Mouse (Mus musculus): ENCODE measurements around the gene Zbtb12.

The Zbtb12 gene

DNA sequence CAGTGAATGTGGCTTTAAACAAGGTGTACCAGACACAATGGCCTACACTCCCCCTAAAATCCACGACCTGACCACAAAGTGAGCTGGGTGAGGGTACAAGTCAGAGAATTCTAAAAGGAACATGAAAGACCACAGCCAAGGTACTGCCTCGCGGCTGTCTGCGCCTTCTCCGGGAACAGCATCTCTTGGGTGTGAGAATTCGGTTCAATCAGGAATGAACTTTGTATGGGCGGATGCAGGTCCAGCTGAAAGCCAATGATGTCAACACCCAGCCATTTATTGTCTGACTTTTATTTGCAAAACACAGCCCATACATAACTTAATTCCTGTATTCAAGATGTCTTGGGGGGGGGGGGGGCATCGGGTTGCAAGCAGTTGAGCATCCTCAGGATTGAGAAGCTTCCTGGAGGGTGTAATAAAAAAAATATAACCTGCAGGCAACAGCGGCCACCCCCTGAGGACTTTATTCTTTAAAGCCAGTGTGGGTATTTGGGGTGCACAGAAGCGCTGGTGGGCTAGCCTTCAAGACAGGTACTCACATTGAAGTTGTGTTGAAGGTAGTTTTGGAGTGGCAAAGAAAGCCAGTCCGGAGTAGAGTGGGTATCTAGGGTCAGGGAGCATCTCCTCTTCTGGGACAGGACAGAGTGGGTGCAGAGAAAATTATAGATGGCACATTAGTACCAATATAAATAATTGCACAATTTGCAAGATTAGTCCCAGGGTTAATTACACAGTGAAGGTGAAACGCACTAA, 14.0 kb downstream of the Zbtb12 start:
- ChIA-PET CTCF (interaction anchor here in 3 of 4 experiments (0.6 to 2.1 kb wide), 13 partner anchors 8 to 361 kb away, joined by 3 to 10 read pairs (median 4); no protein-coding TSS in a partner anchor), POLR2A (interaction anchor here (0.6 to 8.4 kb wide), 33 partner anchors 9 to 449 kb away, joined by 3 to 93 read pairs (median 4); partner anchors contain the start of genes Neu1 (in 2 of the 4), H2-Q2 (in 1 of the 4), Nelfe (in 1 of the 4) and Skiv2l (in 1 of the 4))

DNA sequence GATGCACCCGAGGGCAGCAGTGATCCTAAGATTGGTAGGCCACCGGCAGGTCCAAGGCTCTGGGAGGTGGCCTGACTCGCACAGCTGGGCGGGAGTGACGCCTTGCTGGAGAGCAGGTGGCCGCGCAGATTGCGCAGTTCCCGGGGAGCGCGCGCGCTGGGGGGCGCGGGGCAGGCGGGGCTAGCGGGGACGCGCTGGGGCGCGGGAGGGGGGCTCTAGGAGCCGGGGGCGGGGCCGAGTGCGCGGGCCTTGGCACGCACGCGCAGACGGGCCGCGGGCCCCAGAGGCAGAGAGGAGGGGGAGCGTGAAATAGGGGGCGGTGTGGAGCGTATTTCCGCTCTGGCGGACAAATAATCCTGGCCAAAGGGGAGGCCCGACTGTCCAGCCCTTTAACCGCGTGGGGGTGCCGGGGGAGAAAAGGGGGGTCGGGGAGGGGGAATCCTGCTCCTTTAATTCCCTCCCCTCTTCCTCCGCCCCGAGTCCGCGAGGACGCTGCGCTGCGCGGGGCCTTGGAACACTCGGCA, 14.9 kb downstream of the Zbtb12 start:
- CTCF ChIA-PET = interaction anchor here in 3 of 4 experiments (0.5 to 2.1 kb wide), 11 partner anchors 9 to 1149 kb away, joined by 3 to 10 read pairs (median 4); partner anchors contain the start of gene Slc44a4 (in 1 of the 3)
- POLR2A ChIA-PET = interaction anchor here (0.6 to 8.4 kb wide), 27 partner anchors 8 to 601 kb away, joined by 3 to 93 read pairs (median 4); partner anchors contain the start of genes H2-Q2 (in 1 of the 4), Neu1 (in 1 of the 4) and Zbtb12 (in 1 of the 4)

- ChIA-PET POLR2A (interaction anchor here in 3 of 4 experiments (0.6 to 8.4 kb wide), 20 partner anchors 8 to 248 kb away, joined by 3 to 93 read pairs (median 4); partner anchors contain the start of genes Atf6b (in 1 of the 3), Neu1 (in 1 of the 3) and Slc44a4 (in 1 of the 3)), CTCF (interaction anchor here in 1 of 4 experiments (1.0 to 2.1 kb wide), 5 partner anchors 8 to 271 kb away, joined by 3 to 10 read pairs (median 5); partner anchors contain the start of gene Slc44a4)
Measured at GRCm38 (mm10) chr17:34894801-34895530, 15.7 kb downstream of the Zbtb12 start.

DNA sequence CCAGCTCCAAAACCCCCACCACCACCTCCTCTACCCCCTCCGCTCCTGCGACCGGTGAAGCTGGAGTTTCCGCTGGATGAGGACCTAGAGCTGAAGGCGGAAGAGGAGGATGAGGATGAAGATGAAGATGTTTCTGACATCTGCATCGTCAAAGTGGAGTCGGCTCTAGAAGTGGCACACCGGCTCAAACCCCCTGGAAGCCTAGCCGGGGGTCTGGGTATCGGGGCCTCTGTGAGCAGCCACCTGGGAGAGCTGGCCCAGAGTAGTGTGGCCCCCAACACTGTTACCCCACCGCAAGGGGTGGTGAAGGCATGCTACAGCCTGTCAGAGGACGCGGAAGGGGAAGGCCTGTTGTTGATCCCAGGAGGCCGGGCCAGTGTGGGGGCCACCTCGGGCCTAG, 16.4 kb downstream of the Zbtb12 start:
- CTCF ChIA-PET = interaction anchor here in 1 of 4 experiments (1.9 kb wide), 1 partner anchor 271 kb away, joined by 5 read pairs; no protein-coding TSS in a partner anchor
- POLR2A ChIA-PET = interaction anchor here (0.6 to 8.4 kb wide), 21 partner anchors 8 to 1049 kb away, joined by 3 to 93 read pairs (median 4); partner anchors contain the start of genes Atf6b (in 1 of the 4), H2-DMa (in 1 of the 4), Hspa1a (in 1 of the 4) and Hspa1l (in 1 of the 4)

GRCm38 (mm10) chr17:34896366-34896765, 17.1 kb downstream of the Zbtb12 start:
- ChIA-PET CTCF (interaction anchor here in 3 of 4 experiments (0.6 to 2.3 kb wide), 4 partner anchors 15 to 555 kb away, joined by 3 to 10 read pairs (median 6); no protein-coding TSS in a partner anchor), POLR2A (interaction anchor here (0.6 to 8.4 kb wide), 20 partner anchors 9 to 1049 kb away, joined by 3 to 93 read pairs (median 5); partner anchors contain the start of genes H2-DMa (in 1 of the 4), Hspa1a (in 1 of the 4), Hspa1l (in 1 of the 4) and Vars (in 1 of the 4))

GRCm38 (mm10) chr17:34897373-34898159, 18.3 kb downstream of the Zbtb12 start:
- ChIA-PET CTCF (interaction anchor here in 2 of 4 experiments (0.9 to 2.3 kb wide), 6 partner anchors 10 to 55 kb away, joined by 3 to 10 read pairs (median 5); partner anchors contain the start of gene Neu1 (in 1 of the 2)), POLR2A (interaction anchor here (0.5 to 8.4 kb wide), 20 partner anchors 8 to 778 kb away, joined by 3 to 93 read pairs (median 4); partner anchors contain the start of genes Gm20547 (in 1 of the 4), Hspa1a (in 1 of the 4), Hspa1l (in 1 of the 4) and Neu1 (in 1 of the 4))

DNA sequence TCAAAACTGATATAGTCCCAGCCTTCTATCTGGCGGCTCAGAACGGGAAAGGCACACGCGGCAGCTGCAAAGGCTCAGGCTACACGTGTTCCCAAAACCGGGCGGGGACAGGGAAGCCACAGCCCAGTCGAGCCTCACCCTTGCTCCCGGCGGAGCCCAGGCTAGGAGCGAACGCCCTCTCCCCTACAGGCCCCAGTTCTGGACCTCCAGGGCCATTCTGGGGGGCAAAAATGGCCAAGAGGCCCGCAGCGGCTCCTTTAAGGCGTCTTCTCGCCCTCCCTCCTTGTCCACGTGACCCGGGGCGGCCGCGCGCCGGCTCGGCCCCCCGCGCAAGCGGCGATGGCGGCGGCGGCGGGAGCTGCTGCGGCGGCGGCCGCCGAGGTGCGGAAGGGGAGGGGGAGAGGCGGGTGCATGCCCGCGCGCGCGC, 18.9 kb downstream of the Zbtb12 start, which contains the start of the genes C2 and Ehmt2:
TSS of gene C2 (minus strand) at position 106 of the 427 bp plus-strand sequence.
TSS of gene Ehmt2 (plus strand) at position 310 of the 427 bp plus-strand sequence.
- CTCF ChIA-PET = interaction anchor here in 2 of 4 experiments (0.5 to 2.3 kb wide), 9 partner anchors 9 to 190 kb away, joined by 3 to 10 read pairs (median 4); partner anchors contain the start of gene Neu1 (in 1 of the 2)
- POLR2A ChIA-PET = interaction anchor here (0.5 to 8.4 kb wide), 26 partner anchors 7 to 778 kb away, joined by 3 to 93 read pairs (median 4); partner anchors contain the start of genes Gm20547 (in 2 of the 4), Neu1 (in 1 of the 4), Prrc2a (in 1 of the 4) and Skiv2l (in 1 of the 4)

GRCm38 (mm10) chr17:34898706-34899052, 19.4 kb downstream of the Zbtb12 start:
- CTCF ChIA-PET = interaction anchor here in 2 of 4 experiments (0.5 to 2.3 kb wide), 7 partner anchors 11 to 190 kb away, joined by 3 to 6 read pairs (median 4); partner anchors contain the start of gene Neu1 (in 1 of the 2)

DNA sequence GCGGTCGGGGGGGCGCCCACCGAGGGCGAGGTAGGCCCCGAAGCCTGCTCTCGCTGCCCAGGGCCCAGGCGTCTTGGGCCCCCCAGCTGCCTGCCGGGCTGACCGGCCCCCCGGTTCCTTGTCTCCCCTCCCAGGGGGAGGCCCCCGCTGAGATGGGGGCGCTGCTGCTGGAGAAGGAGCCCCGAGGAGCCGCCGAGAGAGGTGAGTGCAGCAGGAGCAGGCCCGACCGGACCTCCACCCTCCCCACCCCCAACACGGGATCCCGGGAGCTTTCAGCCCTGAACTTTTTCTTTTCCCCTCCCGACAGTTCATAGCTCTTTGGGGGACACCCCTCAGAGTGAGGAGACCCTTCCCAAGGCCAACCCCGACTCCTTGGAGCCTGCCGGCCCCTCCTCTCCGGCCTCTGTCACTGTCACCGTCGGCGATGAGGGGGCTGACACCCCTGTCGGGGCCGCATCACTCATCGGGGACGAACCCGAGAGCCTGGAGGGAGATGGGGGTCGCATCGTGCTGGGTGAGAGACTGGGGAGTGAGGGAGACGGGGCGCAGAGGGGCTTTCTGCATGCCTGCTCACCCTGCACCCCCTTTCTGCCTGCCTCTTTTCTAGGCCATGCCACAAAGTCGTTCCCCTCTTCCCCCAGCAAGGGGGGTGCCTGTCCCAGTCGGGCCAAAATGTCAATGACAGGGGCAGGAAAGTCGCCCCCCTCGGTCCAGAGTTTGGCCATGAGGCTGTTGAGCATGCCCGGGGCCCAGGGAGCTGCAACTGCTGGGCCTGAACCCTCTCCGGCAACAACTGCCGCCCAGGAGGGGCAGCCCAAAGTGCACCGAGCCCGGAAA, 20.0 kb downstream of the Zbtb12 start:
- ChIA-PET POLR2A (interaction anchor here in 3 of 4 experiments (0.6 to 8.4 kb wide), 17 partner anchors 10 to 780 kb away, joined by 3 to 93 read pairs (median 4); partner anchors contain the start of genes Gm20547 (in 1 of the 3), H2-DMa (in 1 of the 3), Lsm2 (in 1 of the 3) and Neu1 (in 1 of the 3)), CTCF (interaction anchor here in 2 of 4 experiments (0.6 to 1.6 kb wide), 5 partner anchors 10 to 189 kb away, joined by 3 to 5 read pairs (median 4); partner anchors contain the start of gene Neu1 (in 1 of the 2))

More at GRCm38 (mm10) chr17:34898706-34899052, 19.4 kb downstream of the Zbtb12 start:
- POLR2A ChIA-PET = interaction anchor here in 3 of 4 experiments (0.6 to 8.4 kb wide), 22 partner anchors 7 to 780 kb away, joined by 3 to 93 read pairs (median 4); partner anchors contain the start of genes Gm20547 (in 2 of the 3), H2-DMa (in 1 of the 3), Neu1 (in 1 of the 3) and Prrc2a (in 1 of the 3)

DNA sequence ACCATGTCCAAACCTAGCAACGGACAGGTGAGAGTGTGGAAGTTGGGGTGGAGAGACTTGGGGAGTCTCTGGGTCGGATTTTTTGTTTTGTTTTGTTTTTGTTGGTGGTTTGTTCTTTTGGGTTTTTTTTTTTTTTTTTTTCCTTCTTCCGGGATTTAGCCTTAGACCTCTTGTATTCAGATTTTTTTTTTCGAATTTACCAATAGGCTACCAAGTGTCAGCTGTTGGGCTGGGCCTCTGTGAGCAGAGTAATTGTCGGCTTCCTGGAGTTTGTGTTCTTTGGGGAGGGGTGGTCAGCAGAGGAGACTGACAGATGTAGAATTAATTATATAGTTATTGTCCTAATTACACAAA, 20.6 kb downstream of the Zbtb12 start:
- CTCF ChIA-PET = interaction anchor here in 2 of 4 experiments (0.6 kb wide), 2 partner anchors 39 to 43 kb away, joined by 5 to 6 read pairs; no protein-coding TSS in a partner anchor
- POLR2A ChIA-PET = interaction anchor here in 3 of 4 experiments (0.6 to 8.4 kb wide), 13 partner anchors 9 to 1511 kb away, joined by 3 to 93 read pairs (median 4); partner anchors contain the start of genes Gm20547 (in 1 of the 3), H2-DMa (in 1 of the 3), Lsm2 (in 1 of the 3) and Neu1 (in 1 of the 3)

- ChIA-PET CTCF (interaction anchor here in 2 of 4 experiments (0.6 to 1.5 kb wide), 3 partner anchors 9 to 86 kb away, joined by 3 to 5 read pairs (median 5); no protein-coding TSS in a partner anchor), POLR2A (interaction anchor here in 3 of 4 experiments (0.8 to 8.4 kb wide), 5 partner anchors 8 to 52 kb away, joined by 3 to 93 read pairs (median 3); partner anchors contain the start of gene Gm20547 (in 1 of the 3))
Measured at GRCm38 (mm10) chr17:34900826-34901225, 21.5 kb downstream of the Zbtb12 start.

DNA sequence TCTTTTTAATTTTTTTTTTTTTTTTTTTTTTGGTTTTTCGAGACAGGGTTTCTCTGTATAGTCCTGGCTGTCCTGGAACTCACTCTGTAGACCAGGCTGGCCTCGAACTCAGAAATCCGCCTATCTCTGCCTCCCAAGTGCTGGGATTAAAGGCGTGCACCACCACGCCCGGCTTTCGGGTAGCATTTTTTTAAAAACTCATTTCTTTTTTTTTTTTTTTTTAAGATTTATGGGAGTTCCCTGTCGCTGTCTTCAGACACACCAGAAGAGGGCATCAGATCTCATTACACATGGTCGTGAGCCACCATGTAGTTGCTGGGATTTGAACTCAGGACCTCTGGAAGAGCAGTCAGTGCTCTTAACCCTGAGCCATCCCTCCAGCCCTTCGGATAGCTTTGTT, 22.7 kb downstream of the Zbtb12 start:
- POLR2A ChIA-PET = interaction anchor here in 3 of 4 experiments (0.5 to 6.2 kb wide), 9 partner anchors 8 to 923 kb away, joined by 3 to 67 read pairs (median 3); partner anchors contain the start of gene Slc44a4 (in 1 of the 3)
- CTCF ChIA-PET = interaction anchor here in 3 of 4 experiments (0.6 to 2.5 kb wide), 9 partner anchors 8 to 91 kb away, joined by 3 to 16 read pairs (median 5); partner anchors contain the start of gene Gm20547 (in 1 of the 3)

DNA sequence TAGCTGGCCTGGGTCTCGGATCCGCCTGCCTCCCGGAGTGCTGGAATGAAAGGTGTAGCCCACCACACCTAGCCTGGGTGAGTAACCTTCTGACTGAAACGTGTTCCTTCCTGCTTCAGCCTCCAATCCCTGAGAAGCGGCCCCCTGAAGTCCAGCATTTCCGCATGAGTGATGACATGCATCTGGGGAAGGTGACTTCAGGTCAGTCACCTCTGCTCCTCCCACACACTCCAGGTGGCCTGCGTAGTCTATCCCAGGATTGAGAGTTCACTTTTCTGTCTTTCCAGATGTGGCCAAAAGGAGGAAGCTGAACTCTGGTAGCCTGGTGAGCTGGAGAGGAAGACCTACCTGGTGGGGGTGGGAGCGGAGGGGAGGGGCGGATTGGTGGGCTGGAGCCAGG, 23.6 kb downstream of the Zbtb12 start:
- ChIA-PET POLR2A (interaction anchor here in 2 of 4 experiments (0.6 to 6.2 kb wide), 16 partner anchors 8 to 61 kb away, joined by 3 to 67 read pairs (median 4); partner anchors contain the start of genes Gm20547 (in 1 of the 2), Neu1 (in 1 of the 2) and Slc44a4 (in 1 of the 2)), CTCF (interaction anchor here in 3 of 4 experiments (0.5 to 2.5 kb wide), 10 partner anchors 9 to 1912 kb away, joined by 3 to 16 read pairs (median 8); partner anchors contain the start of genes Dxo (in 1 of the 3) and Stk19 (in 1 of the 3))

DNA sequence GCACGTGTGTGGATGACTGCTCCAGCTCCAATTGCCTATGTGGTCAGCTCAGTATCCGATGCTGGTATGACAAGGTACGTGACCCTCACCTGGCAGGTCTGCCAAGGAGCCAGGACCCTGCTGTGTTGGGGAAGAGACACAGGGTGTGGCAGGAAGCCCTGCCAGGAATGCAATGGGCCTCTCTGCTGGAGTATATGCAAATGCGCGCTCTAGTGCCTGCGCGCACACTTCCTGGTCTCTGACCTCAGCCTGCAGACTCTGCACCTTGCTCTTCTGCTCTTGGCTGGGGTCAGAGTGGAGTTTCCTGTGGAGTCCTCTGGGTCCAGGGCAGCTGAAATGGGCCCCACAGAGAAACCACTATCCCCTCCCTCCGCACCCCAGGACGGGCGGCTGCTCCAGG, 31.7 kb downstream of the Zbtb12 start:
- POLR2A ChIA-PET = interaction anchor here in 3 of 4 experiments (0.6 to 9.6 kb wide), 22 partner anchors 7 to 959 kb away, joined by 3 to 93 read pairs (median 4); partner anchors contain the start of genes C2 (in 3 of the 3), Ehmt2 (in 3 of the 3), Agpat1 (in 1 of the 3) and Pbx2 (in 1 of the 3)
- CTCF ChIA-PET = interaction anchor here (0.5 to 3.7 kb wide), 35 partner anchors 8 to 320 kb away, joined by 3 to 34 read pairs (median 6); partner anchors contain the start of genes C2 (in 2 of the 4), Ehmt2 (in 2 of the 4), Neu1 (in 2 of the 4) and Skiv2l (in 1 of the 4)
